Mouse (Mus musculus) forebrain, embryonic 15.5 days (tissue): ENCODE results near the gene Enox1. TPM values are rescaled to one million over a fixed set of nuclear protein-coding genes. Genes with fewer than 3 reads are reported as not detected.

Experiments
- ATAC-seq: fragments of 200-750 bp; cut with Nextera tagmentation; replicated peaks from 2 replicates; pipeline ENCODE4 v1.8.0; 2017; ENCODE audit warnings: mild to moderate bottlenecking, moderate TSS enrichment, moderate library complexity
- H3K27ac ChIP-seq: fragments of 300-500 bp; sonication (generic); replicated peaks from 2 replicates; pipeline ENCODE4 v1.5.1; 2015; ENCODE audit warnings: mild to moderate bottlenecking, inconsistent platforms
- H3K27me3 ChIP-seq: fragments of 300-500 bp; sonication (generic); 2 replicates; pipeline ENCODE4 v1.6.1; 2015; ENCODE audit warnings: inconsistent platforms
- H3K36me3 ChIP-seq: fragments of 300-500 bp; sonication (generic); 2 replicates; pipeline ENCODE4 v1.6.1; 2015; ENCODE audit warnings: mild to moderate bottlenecking, inconsistent platforms
- H3K4me1 ChIP-seq: fragments of 300-500 bp; sonication (generic); 2 replicates; pipeline ENCODE4 v1.6.1; 2015; ENCODE audit warnings: inconsistent platforms
- H3K4me2 ChIP-seq: fragments of 300-500 bp; sonication (generic); replicated peaks from 2 replicates; pipeline ENCODE4 v1.6.1; 2015; ENCODE audit warnings: mild to moderate bottlenecking, inconsistent platforms
- H3K4me3 ChIP-seq: fragments of 300-500 bp; sonication (generic); 2 replicates; pipeline ENCODE4 v1.5.1; 2015; ENCODE audit warnings: mild to moderate bottlenecking, inconsistent platforms
- H3K9ac ChIP-seq: fragments of 300-500 bp; sonication (generic); replicated peaks from 2 replicates; pipeline ENCODE4 v1.6.1; 2015; ENCODE audit warnings: mild to moderate bottlenecking, inconsistent platforms
- H3K9me3 ChIP-seq: fragments of 300-500 bp; sonication (generic); 2 replicates; pipeline ENCODE4 v1.6.1; 2016; ENCODE audit warnings: inconsistent platforms
- WGBS: fragments of 180-500 bp; shearing (Covaris S2); methylation state at CpG from one replicate; pipeline ENCODE4 v1.1.7; 2015; ENCODE audit warnings: mixed read lengths; 5-methylcytosine and 5-hydroxymethylcytosine counted together
- polyA plus RNA-seq: library from polyadenylated mRNA; unstranded; fragments of >200 nt; fragmentation: Nextera tagmentation; extraction: Ambion mirVana; gene quantifications from 2 replicates; pipeline ENCODE4 v1.2.1, GENCODE M21; 2015

The Enox1 gene
- polyA plus RNA-seq, 1 experiment from 2014 or later, result 67.5 TPM

DNA sequence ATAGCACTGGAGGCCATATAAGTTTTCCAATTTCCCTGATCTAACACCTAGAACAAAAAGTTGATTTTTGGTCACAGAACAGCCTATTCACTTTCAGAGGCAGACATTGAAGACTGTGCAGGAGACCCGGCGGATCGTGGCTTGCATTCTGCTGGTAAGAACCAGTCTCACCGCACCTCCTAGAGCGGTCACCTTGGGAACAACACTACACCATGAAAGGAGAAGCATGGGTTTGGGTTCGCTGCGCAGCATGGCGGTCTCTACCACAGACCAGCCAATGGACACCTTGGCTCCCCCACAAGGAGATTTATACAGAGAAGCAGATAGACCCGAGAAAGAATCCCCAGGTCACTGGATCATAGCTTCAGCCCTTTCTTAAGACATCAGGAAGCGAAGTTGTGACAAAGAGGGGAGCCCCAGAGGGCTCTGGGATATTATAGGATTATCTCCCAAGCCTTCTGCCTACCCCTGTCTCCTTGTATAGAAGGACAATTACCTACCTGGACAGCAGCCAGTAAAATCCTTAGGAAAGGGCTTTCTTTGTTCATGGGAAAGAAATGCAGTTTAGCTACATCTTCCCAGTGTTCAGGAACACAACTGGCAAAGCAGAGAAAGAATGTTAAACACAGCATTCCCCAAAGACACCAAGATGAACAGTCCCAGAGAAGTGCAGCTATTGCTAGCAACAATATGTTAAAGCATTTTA lies 476.1 kb downstream of the Enox1 start:
- Histone ChIP-seq H3K4me3 (no peak overlapping the region), H3K4me1 (peaks cover 60% of the 10 kb centered on the region), H3K9ac (no peak overlapping the region), H3K9me3 (no peaks in the 10 kb centered on the region), H3K27me3 (no peaks in the 10 kb centered on the region), H3K36me3 (0 out of 2 replicates have a peak, but pooled peaks cover 2% of the 10 kb centered on the region), H3K27ac (peak overlapping the region; percentile 61), H3K4me2 (no peak overlapping the region)
- WGBS, result 77% methylated on average over 10 of the region's 10 CpGs
- no peak for ATAC-seq

GRCm38 (mm10) chr14:77633172-77633542 lies 476.6 kb downstream of the Enox1 start:
- H3K27ac ChIP-seq, result no peak overlapping the region
- peaks cover 60% of the 10 kb centered on the region for H3K4me1 ChIP-seq
- no peak overlapping the region for H3K4me3 ChIP-seq
- H3K4me2 ChIP-seq, result no peak overlapping the region
- no peak for ATAC-seq
- no peak overlapping the region for H3K9ac ChIP-seq
- WGBS, result 53% methylated on average over 2 of the region's 2 CpGs
- H3K27me3 ChIP-seq, result no peaks in the 10 kb centered on the region
- H3K9me3 ChIP-seq, result no peaks in the 10 kb centered on the region
- 0 out of 2 replicates have a peak, but pooled peaks cover 5% of the 10 kb centered on the region for H3K36me3 ChIP-seq

DNA sequence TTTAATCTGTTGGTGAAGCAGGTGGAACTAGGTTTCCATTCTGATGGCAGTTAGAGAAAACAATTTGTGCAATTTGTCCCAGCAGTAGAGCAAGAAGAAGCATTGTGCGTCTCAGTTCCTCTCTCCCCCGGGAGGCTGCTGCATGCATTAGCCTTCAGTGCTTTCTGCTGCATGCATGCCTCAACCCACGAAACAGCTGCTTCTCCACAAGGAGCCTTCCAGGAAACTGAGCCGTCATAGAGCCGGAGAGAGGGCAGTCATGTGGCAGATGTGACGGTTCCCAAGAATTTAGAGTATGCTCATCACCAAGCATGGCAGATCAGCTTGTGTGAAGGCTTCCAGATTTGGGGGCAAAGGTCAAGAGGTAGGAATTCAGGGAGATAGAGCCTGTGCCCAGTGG lies 480.4 kb downstream of the Enox1 start:
- H3K27ac ChIP-seq, result peak overlapping the region; percentile 36
- H3K9me3 ChIP-seq, result no peaks in the 10 kb centered on the region
- ATAC-seq, result no peak
- H3K4me1 ChIP-seq, result peaks cover 64% of the 10 kb centered on the region
- H3K4me3 ChIP-seq, result no peak overlapping the region
- no peak overlapping the region for H3K9ac ChIP-seq
- H3K36me3 ChIP-seq, result 0 out of 2 replicates have a peak, but pooled peaks cover 5% of the 10 kb centered on the region
- no peaks in the 10 kb centered on the region for H3K27me3 ChIP-seq
- WGBS, result 37% methylated on average over 6 of the region's 6 CpGs
- no peak overlapping the region for H3K4me2 ChIP-seq

- no peak overlapping the region for H3K4me2 ChIP-seq
- H3K36me3 ChIP-seq, result 0 out of 2 replicates have a peak, but pooled peaks cover 5% of the 10 kb centered on the region
- no peaks in the 10 kb centered on the region for H3K9me3 ChIP-seq
- H3K27me3 ChIP-seq, result no peaks in the 10 kb centered on the region
- 73% methylated on average over 3 of the region's 3 CpGs for WGBS
- H3K4me1 ChIP-seq, result peaks cover 62% of the 10 kb centered on the region
- no peak for ATAC-seq
- H3K4me3 ChIP-seq, result no peak overlapping the region
- H3K27ac ChIP-seq, result no peak overlapping the region
- H3K9ac ChIP-seq, result no peak overlapping the region
Measured at GRCm38 (mm10) chr14:77638148-77638547, 481.6 kb downstream of the Enox1 start.

DNA sequence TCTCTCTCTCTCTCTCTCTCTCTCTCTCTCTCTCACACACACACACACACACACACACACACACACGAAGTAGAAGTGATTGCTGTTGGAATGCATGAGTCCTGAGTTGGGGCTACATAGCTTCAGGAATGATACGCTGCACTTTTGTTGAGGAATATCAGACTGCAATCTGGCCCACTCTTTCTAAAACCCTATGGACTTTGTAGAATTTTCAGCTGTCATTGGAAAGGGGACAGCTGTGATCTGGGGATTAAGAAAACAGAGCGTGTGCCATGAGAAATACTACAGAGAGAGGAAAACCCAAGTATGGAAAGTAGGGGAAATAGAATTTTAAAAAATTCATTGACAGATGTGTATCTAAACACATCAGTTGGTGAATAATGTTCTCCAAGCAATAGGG lies 482.1 kb downstream of the Enox1 start:
- H3K9ac ChIP-seq, result no peak overlapping the region

GRCm38 (mm10) chr14:77639586-77639985 lies 483.0 kb downstream of the Enox1 start:
- H3K27ac ChIP-seq, result peak overlapping the region; percentile 65

More for the DNA sequence above, 482.1 kb downstream of the Enox1 start:
- H3K4me1 ChIP-seq, result peaks cover 58% of the 10 kb centered on the region
- H3K27me3 ChIP-seq, result no peaks in the 10 kb centered on the region
- no peaks in the 10 kb centered on the region for H3K9me3 ChIP-seq
- no peak for ATAC-seq
- H3K36me3 ChIP-seq, result 0 out of 2 replicates have a peak, but pooled peaks cover 5% of the 10 kb centered on the region
- no peak overlapping the region for H3K4me2 ChIP-seq
- H3K4me3 ChIP-seq, result no peak overlapping the region
- WGBS, result 60% methylated on average over 3 of the region's 3 CpGs
- no peak overlapping the region for H3K27ac ChIP-seq

GRCm38 (mm10) chr14:77642314-77642713 lies 485.8 kb downstream of the Enox1 start:
- no peak overlapping the region for H3K4me2 ChIP-seq
- no peak overlapping the region for H3K9ac ChIP-seq
- no peaks in the 10 kb centered on the region for H3K9me3 ChIP-seq
- H3K27me3 ChIP-seq, result no peaks in the 10 kb centered on the region
- H3K4me3 ChIP-seq, result no peak overlapping the region
- 0 out of 2 replicates have a peak, but pooled peaks cover 5% of the 10 kb centered on the region for H3K36me3 ChIP-seq
- 52% methylated on average over 6 of the region's 6 CpGs for WGBS
- ATAC-seq, result 0 out of 2 replicates have a peak, but pooled peaks have one; percentile 18
- peaks cover 37% of the 10 kb centered on the region for H3K4me1 ChIP-seq
- peak overlapping the region; percentile 68 for H3K27ac ChIP-seq

More at GRCm38 (mm10) chr14:77639586-77639985, 483.0 kb downstream of the Enox1 start:
- Histone ChIP-seq H3K4me3 (no peak overlapping the region), H3K4me2 (no peak overlapping the region), H3K9me3 (no peaks in the 10 kb centered on the region), H3K27me3 (no peaks in the 10 kb centered on the region), H3K36me3 (0 out of 2 replicates have a peak, but pooled peaks cover 5% of the 10 kb centered on the region), H3K4me1 (peaks cover 56% of the 10 kb centered on the region), H3K9ac (no peak overlapping the region)
- peak; percentile 78 for ATAC-seq
- 42% methylated on average over 2 of the region's 2 CpGs for WGBS

DNA sequence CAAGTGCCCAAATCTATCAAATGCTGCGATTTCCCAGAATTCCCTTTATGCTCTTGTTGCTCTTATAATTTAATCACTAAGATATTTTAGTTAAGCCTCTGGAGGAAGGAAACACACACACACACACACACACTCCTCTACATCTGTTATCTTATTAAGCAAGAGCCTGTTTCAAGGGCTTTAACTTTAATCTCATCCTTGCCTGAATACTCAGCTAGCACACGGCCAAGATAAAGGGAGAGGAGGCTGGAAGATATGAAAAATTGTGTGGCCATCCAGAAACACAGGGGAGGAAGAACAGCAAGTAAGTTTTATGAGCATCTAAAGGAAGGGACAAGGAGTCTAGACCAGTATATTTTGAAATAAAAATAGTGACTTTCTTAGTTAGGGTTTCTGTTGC lies 489.6 kb downstream of the Enox1 start:
- no peak overlapping the region for H3K27ac ChIP-seq

DNA sequence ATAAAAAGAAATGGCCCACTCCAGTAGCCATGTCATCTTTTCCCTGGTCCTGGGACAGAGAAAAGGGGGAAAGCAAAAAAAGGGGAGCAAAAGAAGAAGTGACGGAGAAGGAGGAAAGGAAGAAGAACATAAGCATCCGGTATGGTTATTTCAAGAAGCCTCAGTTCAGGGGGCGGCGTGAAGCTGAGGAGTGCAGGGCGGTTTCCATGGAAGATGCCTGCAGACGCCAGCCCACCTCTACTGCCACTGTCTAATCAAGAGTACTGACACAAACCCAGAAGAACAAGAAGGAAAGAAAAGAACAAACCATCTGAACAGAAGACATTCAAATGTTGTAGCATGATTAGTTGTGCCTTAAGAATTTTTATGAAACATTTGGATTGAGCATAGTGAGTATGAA lies 490.5 kb downstream of the Enox1 start:
- H3K4me3 ChIP-seq, result no peak overlapping the region
- H3K4me2 ChIP-seq, result no peak overlapping the region
- no peaks in the 10 kb centered on the region for H3K36me3 ChIP-seq
- H3K27ac ChIP-seq, result no peak overlapping the region
- H3K4me1 ChIP-seq, result peaks cover 26% of the 10 kb centered on the region
- no peaks in the 10 kb centered on the region for H3K27me3 ChIP-seq
- no peak for ATAC-seq
- H3K9me3 ChIP-seq, result no peaks in the 10 kb centered on the region
- H3K9ac ChIP-seq, result no peak overlapping the region
- 94% methylated on average over 6 of the region's 6 CpGs for WGBS

More for the DNA sequence above, 489.6 kb downstream of the Enox1 start:
- H3K4me1 ChIP-seq, result peaks cover 30% of the 10 kb centered on the region
- H3K36me3 ChIP-seq, result no peaks in the 10 kb centered on the region
- no peak for ATAC-seq
- WGBS, result 89% methylated on average over 2 of the region's 2 CpGs
- no peaks in the 10 kb centered on the region for H3K9me3 ChIP-seq
- no peak overlapping the region for H3K4me3 ChIP-seq
- no peak overlapping the region for H3K4me2 ChIP-seq
- no peak overlapping the region for H3K9ac ChIP-seq
- no peaks in the 10 kb centered on the region for H3K27me3 ChIP-seq

DNA sequence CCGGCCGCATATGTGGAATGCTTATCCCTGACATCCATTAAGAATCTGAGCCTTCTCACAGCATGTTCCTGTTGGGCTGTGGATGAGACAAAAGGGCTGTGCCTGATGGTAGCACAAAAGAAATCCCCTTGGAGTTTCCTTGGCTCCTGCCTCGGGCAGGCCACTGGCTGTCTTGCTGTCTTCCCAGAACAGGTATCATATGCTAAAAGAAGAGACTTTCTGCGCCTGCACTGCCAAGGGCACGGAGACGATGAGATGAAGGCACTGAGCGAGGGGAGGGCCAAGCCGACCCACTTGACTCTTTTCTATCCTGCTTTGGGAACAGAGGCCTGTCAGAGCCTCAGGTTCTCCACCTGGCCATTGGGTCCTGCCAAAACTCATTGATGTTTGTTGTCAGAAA lies 491.7 kb downstream of the Enox1 start:
- WGBS, result 76% methylated on average over 8 of the region's 8 CpGs
- H3K4me2 ChIP-seq, result no peak overlapping the region
- H3K9me3 ChIP-seq, result no peaks in the 10 kb centered on the region
- no peaks in the 10 kb centered on the region for H3K27me3 ChIP-seq
- no peak overlapping the region for H3K27ac ChIP-seq
- H3K9ac ChIP-seq, result no peak overlapping the region
- H3K4me1 ChIP-seq, result peaks cover 19% of the 10 kb centered on the region
- H3K4me3 ChIP-seq, result no peak overlapping the region
- H3K36me3 ChIP-seq, result no peaks in the 10 kb centered on the region
- ATAC-seq, result no peak

DNA sequence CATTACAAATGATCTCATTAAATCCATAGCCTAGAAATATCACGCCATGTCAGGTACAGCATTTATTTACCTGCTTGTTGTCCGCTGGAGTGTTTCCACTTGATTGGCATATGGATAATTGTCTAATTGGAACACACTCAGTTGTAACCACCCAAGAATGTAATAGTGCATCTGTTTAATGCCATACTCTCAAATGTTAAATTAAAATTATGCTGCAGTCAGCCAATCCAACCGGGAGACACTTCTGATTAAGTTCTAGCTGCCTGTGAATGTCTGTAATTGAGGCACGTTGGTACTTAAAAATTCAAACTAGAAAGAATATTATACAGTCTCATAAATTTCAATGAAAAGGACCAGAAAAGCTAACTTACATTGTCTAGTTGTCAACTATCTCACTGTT lies 502.2 kb downstream of the Enox1 start:
- no peak overlapping the region for H3K4me2 ChIP-seq
- no peaks in the 10 kb centered on the region for H3K9me3 ChIP-seq
- H3K36me3 ChIP-seq, result no peaks in the 10 kb centered on the region
- 53% methylated on average over 4 of the region's 4 CpGs for WGBS
- H3K9ac ChIP-seq, result no peak overlapping the region
- peaks cover 15% of the 10 kb centered on the region; the same call in 1 of the 2 replicates for H3K4me1 ChIP-seq
- no peak for ATAC-seq
- no peak overlapping the region for H3K4me3 ChIP-seq
- H3K27me3 ChIP-seq, result no peaks in the 10 kb centered on the region
- 0 out of 2 replicates have a peak overlapping the region, but pooled peaks have one; percentile 21 for H3K27ac ChIP-seq

DNA sequence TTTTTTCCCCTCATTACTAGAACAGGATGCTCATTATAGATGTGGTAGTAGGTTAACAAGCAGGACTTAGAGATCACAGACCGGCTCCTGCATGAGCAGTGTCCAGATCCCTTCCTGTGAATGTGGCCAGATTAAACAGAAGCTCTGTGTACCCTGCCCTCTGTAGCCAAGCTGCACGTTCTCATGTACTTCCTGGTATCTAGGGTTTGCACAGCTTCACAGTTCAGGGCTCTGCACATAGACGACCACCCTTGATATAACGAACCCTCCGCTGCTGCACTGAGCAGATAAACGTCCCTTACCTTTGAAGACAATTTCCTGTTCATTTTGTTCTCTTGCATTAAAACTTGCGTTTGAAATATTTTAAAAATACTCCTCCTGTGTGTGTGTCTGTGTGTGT lies 505.7 kb downstream of the Enox1 start:
- no peak for ATAC-seq
- 64% methylated on average over 7 of the region's 7 CpGs for WGBS
- Histone ChIP-seq H3K27ac (no peak overlapping the region), H3K9ac (no peak overlapping the region), H3K4me3 (no peak overlapping the region), H3K36me3 (no peaks in the 10 kb centered on the region), H3K4me1 (peaks cover 15% of the 10 kb centered on the region; the same call in 1 of the 2 replicates), H3K9me3 (no peaks in the 10 kb centered on the region), H3K4me2 (no peak overlapping the region), H3K27me3 (no peaks in the 10 kb centered on the region)
